Mouse (Mus musculus) fibroblast of lung, adult 2 months (primary cell): Measurements from ENCODE around the gene Ell.

Experiments used
- DNase-seq: peaks from one replicate; pipeline ENCODE4 v3.0.0-alpha.2; 2011; ENCODE audit warnings: low read depth

The Ell gene

GRCm38 (mm10) chr8:70539077-70539813 is at the start of gene Ell:
Gene Ell (plus strand): TSS chr8:70539457.
- DNase-seq = peak; percentile 99

GRCm38 (mm10) chr8:70489576-70489975 is 49.7 kb upstream of the Ell start:
- DNase-seq = no peak

- no peak for DNase-seq
Observed at GRCm38 (mm10) chr8:70490061-70490879, 49.0 kb upstream of the Ell start.

- no peak for DNase-seq
Observed at GRCm38 (mm10) chr8:70490880-70491495, 48.3 kb upstream of the Ell start.

- no peak for DNase-seq
Observed at GRCm38 (mm10) chr8:70492664-70493640, 46.3 kb upstream of the Ell start, which contains the start of gene Crlf1. Gene Crlf1 (plus strand): TSS chr8:70493158.

- no peak for DNase-seq
Observed at GRCm38 (mm10) chr8:70493692-70494415, 45.4 kb upstream of the Ell start.

GRCm38 (mm10) chr8:70494416-70494945 is 44.8 kb upstream of the Ell start:
- no peak for DNase-seq

GRCm38 (mm10) chr8:70495001-70495770 is 44.1 kb upstream of the Ell start:
- DNase-seq = no peak

- no peak for DNase-seq
Observed at GRCm38 (mm10) chr8:70495771-70496062, 43.5 kb upstream of the Ell start.

- DNase-seq = no peak
Observed at GRCm38 (mm10) chr8:70500386-70501301, 38.6 kb upstream of the Ell start.

GRCm38 (mm10) chr8:70501820-70502529 is 37.3 kb upstream of the Ell start:
- DNase-seq = no peak

- DNase-seq = no peak
Observed at GRCm38 (mm10) chr8:70502540-70502939, 36.7 kb upstream of the Ell start.

GRCm38 (mm10) chr8:70503062-70503750 is 36.1 kb upstream of the Ell start:
- no peak for DNase-seq

- DNase-seq = peak; percentile 96
Observed at GRCm38 (mm10) chr8:70504291-70504716, 35.0 kb upstream of the Ell start.

GRCm38 (mm10) chr8:70504851-70505250 is 34.4 kb upstream of the Ell start:
- DNase-seq = no peak

- DNase-seq = no peak
Observed at GRCm38 (mm10) chr8:70505698-70506327, 33.4 kb upstream of the Ell start.
